Mouse (Mus musculus) heart, adult 2 months (tissue): ENCODE measurements at regions not wholly inside any gene's neighbourhood (a gene's known extent, or its start where the extent isn't known, plus 50 kb on each side); places are given as distances from the start of the nearest gene placed in this dataset.

ENCODE experiments used
- DNase-seq, 2 experiments: peaks; one replicate each; pipeline ENCODE4 v3.0.0; 2021
- H3K27ac ChIP-seq: fragments of 200-600 bp; 2 replicates; pipeline ENCODE4 v1.8.1; 2022
- H3K27me3 ChIP-seq: fragments of 200-500 bp; 2 replicates; pipeline ENCODE4 v1.6.1; 2012; ENCODE audit warnings: mild to moderate bottlenecking, low read length, inconsistent platforms, mixed read lengths; ENCODE audit not compliant: control insufficient read depth, insufficient read depth
- H3K36me3 ChIP-seq: fragments of 200-500 bp; 2 replicates; pipeline ENCODE4 v1.6.1; 2012; ENCODE audit warnings: low read length, inconsistent platforms; ENCODE audit not compliant: control insufficient read depth, insufficient read depth
- H3K4me1 ChIP-seq: fragments of 200-500 bp; 2 replicates; pipeline ENCODE4 v1.6.1; 2011; ENCODE audit warnings: low read length; ENCODE audit not compliant: control insufficient read depth, insufficient read depth
- H3K4me3 ChIP-seq: fragments of 200-600 bp; 2 replicates; pipeline ENCODE4 v1.8.1; 2022
- H3K79me2 ChIP-seq: fragments of 200-500 bp; replicated peaks from 2 replicates; pipeline ENCODE4 v1.6.1; 2012; ENCODE audit warnings: mild to moderate bottlenecking, inconsistent platforms, low read length, moderate library complexity, mixed read lengths; ENCODE audit not compliant: control insufficient read depth, insufficient read depth
- H3K9ac ChIP-seq: fragments of 200-500 bp; 2 replicates; pipeline ENCODE4 v1.6.1; 2012; ENCODE audit warnings: low read depth, mild to moderate bottlenecking, control low read depth, inconsistent platforms, low read length, mixed read lengths
- CTCF ChIP-seq: fragments of 200-600 bp; IDR thresholded peaks from 2 replicates; pipeline ENCODE4 v1.8.1; 2022; ENCODE audit warnings: antibody characterized with exemption, mild to moderate bottlenecking, moderate library complexity
- EP300 ChIP-seq: fragments of 200-500 bp; IDR thresholded peaks from 2 replicates; pipeline ENCODE4 v1.6.1; 2011; ENCODE audit warnings: low read depth, low read length, control low read depth; ENCODE audit not compliant: insufficient read depth
- POLR2A ChIP-seq: fragments of 200-500 bp; IDR thresholded peaks from 2 replicates; pipeline ENCODE4 v1.6.1; 2011; ENCODE audit warnings: mild to moderate bottlenecking, low read depth, low read length, control low read depth; ENCODE audit not compliant: insufficient read depth
- WGBS: fragments of 180-500 bp; shearing (Covaris S2); methylation state at CpG from one replicate; pipeline ENCODE4 v1.1.7; 2018; 5-methylcytosine and 5-hydroxymethylcytosine counted together
- intact Hi-C: fragments of 180-260 bp; cut with DNase I; formaldehyde crosslinking; loops from one replicate; pipeline ENCODE4 v1.15.1; 2025

- H3K36me3 ChIP-seq = no peaks in the 10 kb centered on the region
- no peak overlapping the region for H3K27ac ChIP-seq
- H3K27me3 ChIP-seq = no peaks in the 10 kb centered on the region
- no peak for DNase-seq
- 82% methylated on average over 4 of the region's 4 CpGs for WGBS
- no peak overlapping the region for H3K4me3 ChIP-seq
- no peak for TF ChIP-seq CTCF
- no peak for TF ChIP-seq EP300
- TF ChIP-seq POLR2A = no peak
- intact Hi-C loops = no loop called here
- no peak overlapping the region for H3K9ac ChIP-seq
- H3K4me1 ChIP-seq = no peaks in the 10 kb centered on the region
- no peaks in the 10 kb centered on the region for H3K79me2 ChIP-seq
Observed at GRCm38 (mm10) chr13:42383099-42383498, 81.8 kb downstream of the Edn1 start.

GRCm38 (mm10) chr13:42390389-42390788 is 89.1 kb downstream of the Edn1 start:
- Histone ChIP-seq H3K4me1 (no peaks in the 10 kb centered on the region), H3K36me3 (no peaks in the 10 kb centered on the region), H3K79me2 (no peaks in the 10 kb centered on the region), H3K9ac (no peak overlapping the region), H3K27ac (no peak overlapping the region), H3K4me3 (no peak overlapping the region), H3K27me3 (no peaks in the 10 kb centered on the region)
- DNase-seq = no peak
- intact Hi-C loops = no loop called here
- 80% methylated on average over 1 of the region's 1 CpGs for WGBS
- no peak for TF ChIP-seq POLR2A
- TF ChIP-seq CTCF = no peak
- no peak for TF ChIP-seq EP300

- no peak overlapping the region for H3K9ac ChIP-seq
- H3K4me3 ChIP-seq = no peak overlapping the region
- H3K79me2 ChIP-seq = no peaks in the 10 kb centered on the region
- TF ChIP-seq POLR2A (no peak), CTCF (no peak), EP300 (no peak)
- H3K36me3 ChIP-seq = no peaks in the 10 kb centered on the region
- no peaks in the 10 kb centered on the region for H3K4me1 ChIP-seq
- H3K27me3 ChIP-seq = no peaks in the 10 kb centered on the region
- H3K27ac ChIP-seq = no peak overlapping the region
- intact Hi-C loops = no loop called here
- DNase-seq = no peak
- WGBS = 74% methylated on average over 9 of the region's 9 CpGs
Observed at GRCm38 (mm10) chr13:42391330-42392005, 90.2 kb downstream of the Edn1 start.

GRCm38 (mm10) chr13:42392701-42393100 is 91.4 kb downstream of the Edn1 start:
- intact Hi-C loops = no loop called here
- H3K79me2 ChIP-seq = no peaks in the 10 kb centered on the region
- no peak overlapping the region for H3K9ac ChIP-seq
- no peak overlapping the region for H3K4me3 ChIP-seq
- WGBS = 94% methylated on average over 7 of the region's 7 CpGs
- H3K27me3 ChIP-seq = no peaks in the 10 kb centered on the region
- H3K36me3 ChIP-seq = no peaks in the 10 kb centered on the region
- no peak for DNase-seq
- no peaks in the 10 kb centered on the region for H3K4me1 ChIP-seq
- TF ChIP-seq CTCF (no peak), POLR2A (no peak), EP300 (no peak)
- H3K27ac ChIP-seq = no peak overlapping the region

- Histone ChIP-seq H3K4me1 (no peaks in the 10 kb centered on the region), H3K9ac (no peak overlapping the region), H3K36me3 (no peaks in the 10 kb centered on the region), H3K27ac (no peak overlapping the region), H3K79me2 (no peaks in the 10 kb centered on the region), H3K4me3 (no peak overlapping the region), H3K27me3 (no peaks in the 10 kb centered on the region)
- no peak for TF ChIP-seq POLR2A
- TF ChIP-seq EP300 = no peak
- no peak for TF ChIP-seq CTCF
- no peak for DNase-seq
- intact Hi-C loops = no loop called here
- 77% methylated on average over 2 of the region's 2 CpGs for WGBS
Observed at GRCm38 (mm10) chr13:42394572-42394971, 93.3 kb downstream of the Edn1 start.

- no peaks in the 10 kb centered on the region for H3K27me3 ChIP-seq
- H3K36me3 ChIP-seq = no peaks in the 10 kb centered on the region; the same call in 1 of the 2 replicates
- no peak overlapping the region for H3K4me3 ChIP-seq
- H3K4me1 ChIP-seq = no peaks in the 10 kb centered on the region
- DNase-seq = no peak
- H3K27ac ChIP-seq = no peak overlapping the region
- H3K9ac ChIP-seq = no peak overlapping the region
- no peak for TF ChIP-seq CTCF
- no peak for TF ChIP-seq POLR2A
- TF ChIP-seq EP300 = no peak
- intact Hi-C loops = loop anchor here (5.0 kb wide), 1 partner anchor 136 kb away; no protein-coding TSS in a partner anchor
- WGBS = 60% methylated on average over 2 of the region's 2 CpGs
- H3K79me2 ChIP-seq = no peaks in the 10 kb centered on the region
Observed at GRCm38 (mm10) chr13:42401513-42401912, 100.2 kb downstream of the Edn1 start.
